Mouse (Mus musculus) heart, adult 2 months (tissue): ENCODE results near the gene Bach2.

Experiments
- CTCF ChIP-seq: fragments of 200-600 bp; IDR thresholded peaks from 2 replicates; pipeline ENCODE4 v1.8.1; 2022; ENCODE audit warnings: antibody characterized with exemption, mild to moderate bottlenecking, moderate library complexity
- EP300 ChIP-seq: fragments of 200-500 bp; IDR thresholded peaks from 2 replicates; pipeline ENCODE4 v1.6.1; 2011; ENCODE audit warnings: low read depth, low read length, control low read depth; ENCODE audit not compliant: insufficient read depth

GRCm38 (mm10) chr4:32564416-32564815 lies 325.8 kb downstream of the Bach2 start:
- TF ChIP-seq EP300: no peak
- TF ChIP-seq CTCF: no peak
